Mouse (Mus musculus) lung, adult 2 months (tissue): ENCODE measurements around the gene Btaf1.

Experiments used
- CTCF ChIP-seq: fragments of 200-500 bp; IDR thresholded peaks from 2 replicates; pipeline ENCODE4 v1.5.1; 2011; ENCODE audit warnings: mild to moderate bottlenecking, low read length, control low read depth; ENCODE audit not compliant: insufficient read depth
- POLR2A ChIP-seq: fragments of 200-500 bp; IDR thresholded peaks from 2 replicates; pipeline ENCODE4 v1.6.1; 2011; ENCODE audit warnings: low read depth, mild to moderate bottlenecking, control low read depth, low read length, borderline replicate concordance; ENCODE audit errors: extremely low read depth

- TF ChIP-seq CTCF (no peak), POLR2A (no peak)
These were observed 133.7 kb downstream of the Btaf1 start for GRCm38 (mm10) chr19:37059623-37060022.
